Mouse (Mus musculus) lung, postnatal 0 days (tissue): ENCODE measurements at regions not wholly inside any gene's neighbourhood (a gene's known extent, or its start where the extent isn't known, plus 50 kb on each side); places are given as distances from the start of the nearest gene placed in this dataset.

Experiments
- ATAC-seq: fragments of 200-750 bp; cut with Nextera tagmentation; 2 replicates; pipeline ENCODE4 v1.8.0; 2017; ENCODE audit warnings: moderate library complexity
- DNase-seq: peaks from one replicate; pipeline ENCODE4 v3.0.0-alpha.2; 2016; ENCODE audit warnings: low spot score
- H3K27ac ChIP-seq: fragments of 300-500 bp; sonication (generic); 2 replicates; pipeline ENCODE4 v1.5.1; 2014; ENCODE audit warnings: antibody characterized with exemption, mild to moderate bottlenecking, low read length, mixed read lengths
- H3K27me3 ChIP-seq: fragments of 300-500 bp; sonication (generic); replicated peaks from 2 replicates; pipeline ENCODE4 v1.6.1; 2014; ENCODE audit warnings: low read length, mixed read lengths; ENCODE audit not compliant: insufficient read depth
- H3K36me3 ChIP-seq: fragments of 300-500 bp; sonication (generic); 2 replicates; pipeline ENCODE4 v1.6.1; 2014; ENCODE audit warnings: low read length, mixed read lengths; ENCODE audit not compliant: insufficient read depth
- H3K4me1 ChIP-seq: fragments of 300-500 bp; sonication (generic); 2 replicates; pipeline ENCODE4 v1.6.1; 2014; ENCODE audit warnings: antibody characterized with exemption, low read depth, low read length, mixed read lengths; ENCODE audit not compliant: insufficient read depth
- H3K4me2 ChIP-seq: fragments of 300-500 bp; sonication (generic); replicated peaks from 2 replicates; pipeline ENCODE4 v1.6.1; 2014; ENCODE audit warnings: low read depth, mild to moderate bottlenecking, low read length, moderate library complexity, mixed read lengths
- H3K4me3 ChIP-seq: fragments of 300-500 bp; sonication (generic); 2 replicates; pipeline ENCODE4 v1.5.1; 2014; ENCODE audit warnings: low read depth, low read length
- H3K9ac ChIP-seq: fragments of 300-500 bp; sonication (generic); replicated peaks from 2 replicates; pipeline ENCODE4 v1.6.1; 2014; ENCODE audit warnings: low read depth, mild to moderate bottlenecking
- H3K9me3 ChIP-seq: fragments of 300-500 bp; sonication (generic); 2 replicates; pipeline ENCODE4 v1.6.1; 2016; ENCODE audit warnings: low read length, mixed read lengths
- CTCF ChIP-seq: IDR thresholded peaks from 2 replicates; pipeline ENCODE4 v1.5.1; 2016; ENCODE audit warnings: antibody characterized with exemption, mild to moderate bottlenecking
- EP300 ChIP-seq: IDR thresholded peaks from 2 replicates; pipeline ENCODE4 v1.6.1; 2016; ENCODE audit warnings: antibody characterized with exemption, mild to moderate bottlenecking, control low read depth
- WGBS: fragments of 180-500 bp; shearing (Covaris S2); extraction: QIAGEN DNeasy Blood & Tissue Kit; methylation state at CpG from one replicate; pipeline ENCODE4 v1.1.7; 2014; 5-methylcytosine and 5-hydroxymethylcytosine counted together

DNA sequence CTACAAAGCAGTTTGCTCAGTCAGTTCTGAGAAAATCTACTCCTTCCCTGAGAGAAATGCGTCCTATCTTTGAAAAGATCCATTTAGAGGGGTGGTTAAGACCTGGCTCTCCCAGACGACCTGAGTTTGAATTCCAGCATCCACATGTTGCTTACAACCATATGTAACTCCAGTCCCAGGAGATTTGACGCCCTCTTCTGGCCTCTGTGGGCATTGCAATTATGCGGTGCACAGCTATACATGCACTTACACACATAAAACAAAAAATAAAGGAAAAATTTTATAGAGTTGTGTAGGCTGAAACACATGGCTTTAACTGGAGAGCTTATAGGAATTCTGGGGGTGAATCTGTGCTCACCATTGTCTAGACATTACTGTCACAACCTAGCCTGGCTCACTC is 281.0 kb downstream of the Adra2a start:
- TF ChIP-seq EP300, result no peak
- TF ChIP-seq CTCF, result no peak
- 56% methylated on average over 4 of the region's 4 CpGs for WGBS
- no peaks in the 10 kb centered on the region; the same call in 1 of the 2 replicates for H3K9me3 ChIP-seq
- no peak overlapping the region for H3K9ac ChIP-seq
- no peak overlapping the region for H3K4me2 ChIP-seq
- H3K4me1 ChIP-seq, result no peaks in the 10 kb centered on the region
- DNase-seq (no peak), ATAC-seq (no peak)
- H3K4me3 ChIP-seq, result no peak overlapping the region
- H3K36me3 ChIP-seq, result no peaks in the 10 kb centered on the region
- H3K27ac ChIP-seq, result no peak overlapping the region
- no peaks in the 10 kb centered on the region for H3K27me3 ChIP-seq

DNA sequence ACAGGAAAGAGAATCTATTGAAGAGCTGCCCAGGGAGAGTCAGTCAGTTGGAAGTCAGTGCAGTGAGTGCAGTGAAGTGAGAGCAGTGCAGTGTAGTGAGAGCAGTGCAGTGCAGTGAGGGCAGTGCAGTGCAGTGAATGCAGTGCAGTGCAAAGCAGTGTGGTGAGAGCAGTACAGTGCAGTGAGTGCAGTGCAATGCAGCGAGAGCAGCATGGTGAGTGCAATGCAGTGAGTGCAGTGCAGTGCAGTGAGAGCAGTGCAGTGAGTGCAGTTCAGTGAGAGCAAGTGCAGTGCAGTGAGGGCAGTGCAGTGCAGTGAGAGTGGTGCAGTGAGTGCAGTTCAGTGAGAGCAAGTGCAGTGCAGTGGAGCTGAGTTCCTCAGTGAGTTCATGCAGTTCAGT is 288.2 kb downstream of the Adra2a start:
- Histone ChIP-seq H3K27me3 (no peaks in the 10 kb centered on the region), H3K4me3 (no peak overlapping the region), H3K9ac (no peak overlapping the region), H3K4me2 (no peak overlapping the region), H3K4me1 (no peaks in the 10 kb centered on the region), H3K9me3 (no peaks in the 10 kb centered on the region; the same call in 1 of the 2 replicates), H3K36me3 (no peaks in the 10 kb centered on the region), H3K27ac (no peak overlapping the region)
- no peak for TF ChIP-seq EP300
- TF ChIP-seq CTCF, result no peak
- WGBS, result 88% methylated on average over 1 of the region's 1 CpGs
- ATAC-seq (no peak), DNase-seq (no peak)

DNA sequence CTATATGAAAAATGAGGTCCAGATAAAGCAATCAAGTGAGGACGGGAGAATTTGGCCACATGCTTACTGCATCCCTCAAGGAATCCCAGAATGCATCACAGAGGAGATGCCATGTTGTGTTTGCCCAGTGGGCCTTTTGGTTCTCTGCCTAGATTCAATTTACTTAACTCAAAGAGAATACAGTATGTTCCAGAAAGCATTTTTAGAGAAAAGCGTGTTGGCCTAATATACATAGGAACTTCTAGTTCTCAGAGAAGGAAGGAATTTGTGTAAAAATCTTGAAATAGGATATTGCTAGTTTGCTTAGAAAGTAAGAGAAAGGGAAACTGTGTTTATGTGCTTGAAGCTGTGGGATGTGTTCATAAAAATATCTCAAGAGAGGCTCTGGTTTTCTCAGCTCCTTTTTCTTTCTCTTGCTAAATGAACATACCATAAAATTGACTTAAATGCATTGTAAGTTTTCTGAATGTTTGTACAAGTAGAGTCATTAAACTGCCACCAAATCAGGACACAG is 296.9 kb downstream of the Adra2a start:
- ATAC-seq, result no peak
- no peak for DNase-seq
- H3K4me2 ChIP-seq, result no peak overlapping the region
- no peak overlapping the region for H3K4me3 ChIP-seq
- H3K9ac ChIP-seq, result no peak overlapping the region
- no peaks in the 10 kb centered on the region for H3K27me3 ChIP-seq
- H3K9me3 ChIP-seq, result no peaks in the 10 kb centered on the region
- no peaks in the 10 kb centered on the region for H3K4me1 ChIP-seq
- WGBS, result 81% methylated on average over 2 of the region's 2 CpGs
- TF ChIP-seq CTCF, result no peak
- TF ChIP-seq EP300, result no peak
- H3K36me3 ChIP-seq, result no peaks in the 10 kb centered on the region
- no peak overlapping the region for H3K27ac ChIP-seq

DNA sequence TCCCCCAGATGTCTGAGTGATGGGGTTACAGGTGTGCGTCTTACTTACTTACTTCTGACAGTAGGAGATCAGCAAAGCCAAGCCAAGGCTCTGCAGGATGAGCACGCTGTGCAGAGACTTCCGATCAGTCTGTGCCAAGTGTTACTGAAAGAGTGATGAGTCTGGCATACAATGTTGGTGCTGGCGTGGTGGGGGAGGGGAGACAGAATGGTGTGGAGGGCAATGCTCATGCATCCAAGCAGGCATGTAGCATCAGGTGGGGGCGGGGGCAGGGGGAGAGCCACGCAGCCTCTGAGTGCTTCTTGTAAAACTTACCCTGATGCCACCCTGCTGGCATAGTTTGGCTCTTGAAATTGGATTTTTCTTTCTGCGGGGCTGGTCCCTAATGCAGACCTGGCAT is 315.8 kb downstream of the Adra2a start:
- no peaks in the 10 kb centered on the region for H3K27me3 ChIP-seq
- TF ChIP-seq CTCF, result no peak
- TF ChIP-seq EP300, result no peak
- WGBS, result 84% methylated on average over 7 of the region's 7 CpGs
- H3K27ac ChIP-seq, result no peak overlapping the region
- DNase-seq (no peak), ATAC-seq (no peak)
- no peaks in the 10 kb centered on the region for H3K9me3 ChIP-seq
- no peaks in the 10 kb centered on the region for H3K4me1 ChIP-seq
- no peak overlapping the region for H3K9ac ChIP-seq
- no peak overlapping the region for H3K4me2 ChIP-seq
- no peak overlapping the region for H3K4me3 ChIP-seq
- no peaks in the 10 kb centered on the region for H3K36me3 ChIP-seq

DNA sequence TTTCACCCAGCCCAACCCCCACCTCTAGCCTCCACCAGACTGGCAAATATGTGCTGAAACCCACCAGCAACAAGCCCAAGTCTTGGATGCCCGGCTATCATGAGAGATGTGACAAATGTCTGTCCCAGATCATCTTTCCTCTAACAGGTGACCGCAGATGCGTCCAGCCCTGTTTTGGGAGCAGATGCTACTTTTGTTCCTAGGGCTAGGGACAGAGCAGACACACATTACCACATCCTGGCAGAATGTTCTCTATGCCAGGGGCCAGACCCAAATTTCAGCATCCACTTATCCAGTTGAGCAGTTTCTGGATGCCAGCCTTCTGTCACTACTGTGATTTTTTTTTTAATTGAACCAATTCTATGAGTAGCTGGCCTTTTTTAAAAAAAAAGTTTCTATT is 316.7 kb downstream of the Adra2a start:
- Histone ChIP-seq H3K9ac (no peak overlapping the region), H3K27me3 (no peaks in the 10 kb centered on the region), H3K9me3 (no peaks in the 10 kb centered on the region), H3K4me3 (no peak overlapping the region), H3K4me1 (no peaks in the 10 kb centered on the region), H3K36me3 (no peaks in the 10 kb centered on the region), H3K4me2 (no peak overlapping the region), H3K27ac (no peak overlapping the region)
- ATAC-seq (no peak), DNase-seq (no peak)
- WGBS, result 82% methylated on average over 3 of the region's 3 CpGs
- no peak for TF ChIP-seq CTCF
- TF ChIP-seq EP300, result no peak

DNA sequence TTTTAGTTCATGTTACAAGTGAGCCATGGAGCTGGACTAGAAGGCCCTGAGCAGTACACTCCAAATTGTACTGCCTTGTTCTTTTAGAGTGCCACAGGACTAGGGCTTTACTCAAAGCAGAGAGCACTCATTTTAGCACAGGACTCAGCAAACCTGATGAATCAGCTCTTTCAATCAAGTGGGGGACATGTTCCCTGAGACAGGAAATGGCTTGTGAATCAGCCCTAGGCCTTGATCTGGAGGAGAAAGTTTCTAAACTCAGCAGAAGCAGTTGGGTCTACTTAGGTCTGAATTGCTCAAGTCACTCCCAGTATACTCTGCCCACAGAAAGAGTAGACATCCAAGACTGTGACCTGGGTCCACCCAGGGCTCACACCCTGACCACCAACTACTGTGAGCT is 341.1 kb downstream of the Adra2a start:
- TF ChIP-seq EP300 (no peak), CTCF (no peak)
- no peak for ATAC-seq

DNA sequence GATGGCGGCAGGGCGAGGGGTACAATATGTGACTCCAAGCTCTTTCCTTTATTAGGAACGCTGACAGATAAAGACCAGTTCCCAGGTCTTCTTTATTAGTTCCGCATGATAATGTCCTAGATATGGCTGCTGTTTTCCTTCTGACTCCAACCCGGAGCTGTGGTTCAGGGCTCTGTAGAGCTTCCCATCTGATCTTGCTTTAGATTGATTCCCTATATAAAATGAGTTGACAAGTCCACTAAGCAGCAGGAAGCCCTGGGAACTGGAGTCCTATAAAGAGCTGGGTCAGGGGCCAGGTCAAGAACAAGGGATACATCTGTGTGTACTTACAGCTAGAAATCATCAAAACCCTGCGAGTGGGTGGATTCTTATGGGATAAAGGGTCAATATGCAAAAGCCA is 347.5 kb downstream of the Adra2a start:
- no peak overlapping the region for H3K27ac ChIP-seq
- WGBS, result 79% methylated on average over 6 of the region's 6 CpGs
- DNase-seq, result no peak

More for the DNA sequence above, 341.1 kb downstream of the Adra2a start:
- no peak overlapping the region for H3K4me3 ChIP-seq
- H3K4me2 ChIP-seq, result no peak overlapping the region
- DNase-seq, result no peak
- H3K27ac ChIP-seq, result no peak overlapping the region
- no peaks in the 10 kb centered on the region for H3K27me3 ChIP-seq
- H3K9ac ChIP-seq, result no peak overlapping the region
- H3K9me3 ChIP-seq, result no peaks in the 10 kb centered on the region
- H3K36me3 ChIP-seq, result no peaks in the 10 kb centered on the region
- H3K4me1 ChIP-seq, result no peaks in the 10 kb centered on the region

More for the DNA sequence above, 347.5 kb downstream of the Adra2a start:
- no peak overlapping the region for H3K4me3 ChIP-seq
- no peak for TF ChIP-seq EP300
- no peak for TF ChIP-seq CTCF
- no peak for ATAC-seq
- no peaks in the 10 kb centered on the region for H3K9me3 ChIP-seq
- no peaks in the 10 kb centered on the region for H3K4me1 ChIP-seq
- no peaks in the 10 kb centered on the region for H3K36me3 ChIP-seq
- no peak overlapping the region for H3K9ac ChIP-seq
- H3K4me2 ChIP-seq, result no peak overlapping the region
- H3K27me3 ChIP-seq, result no peaks in the 10 kb centered on the region
